Mouse (Mus musculus): ENCODE data around the gene C2cd3.

DNA sequence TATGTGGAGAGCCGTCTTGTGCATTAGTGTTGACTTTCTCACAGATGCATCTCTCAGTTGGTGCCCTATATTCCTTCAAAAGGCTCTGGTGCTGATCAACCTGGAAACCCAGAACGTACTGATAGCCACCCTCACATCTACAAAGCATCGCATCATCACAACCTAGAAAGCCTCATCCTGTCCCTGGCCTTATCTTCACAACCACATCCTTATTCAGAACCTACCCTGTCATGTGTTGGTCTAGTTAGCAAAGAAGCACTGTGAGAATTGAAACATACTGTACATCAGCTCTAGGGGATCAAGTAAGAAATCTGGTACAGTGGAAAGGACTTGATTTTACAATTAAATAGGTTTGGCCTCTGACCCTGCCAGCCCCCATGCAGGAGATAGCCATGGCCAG lies 77.0 kb downstream of the C2cd3 start:
- TF ChIP-seq CTCF (conservative IDR thresholded peaks at IDR 0.05; ENCODE audit: low read length) (no peak), POU5F1 (IDR thresholded peaks at IDR 0.05; ENCODE audit: borderline replicate concordance, low read length) (no peak)
